Mouse (Mus musculus): ENCODE measurements at regions not wholly inside any gene's neighbourhood (a gene's known extent, or its start where the extent isn't known, plus 50 kb on each side); places are given as distances from the start of the nearest gene placed in this dataset.
"Not testable (repeated sequence)": the region's sequence is repeated elsewhere in the genome, so short reads cannot be mapped to it uniquely, and the experiment has no call there.

- peak; percentile 12 for DNase-seq (ENCODE audit: low spot score)
These were observed 153.8 kb downstream of the Cd109 start for GRCm38 (mm10) chr9:78769168-78769567.

GRCm38 (mm10) chr9:78773936-78774335, 158.6 kb downstream of the Cd109 start:
- peak; percentile 53 for DNase-seq (ENCODE audit: low spot score)

- DNase-seq (ENCODE audit: low spot score) = peak; percentile 41
These were observed 160.1 kb downstream of the Cd109 start for GRCm38 (mm10) chr9:78775462-78775861.

- DNase-seq (ENCODE audit: low spot score) = peak; percentile 5
These were observed 165.2 kb downstream of the Cd109 start for GRCm38 (mm10) chr9:78780595-78780994.

- no peak for DNase-seq (ENCODE audit: low spot score)
These were observed 167.0 kb downstream of the Cd109 start for GRCm38 (mm10) chr9:78782297-78782696.

GRCm38 (mm10) chr9:78782860-78783259, 167.5 kb downstream of the Cd109 start:
- no peak for DNase-seq (ENCODE audit: low spot score)

GRCm38 (mm10) chr9:78787866-78788265, 172.5 kb downstream of the Cd109 start:
- peak; percentile 31 for DNase-seq (ENCODE audit: low spot score)

- DNase-seq (ENCODE audit: low spot score) = no peak
These were observed 174.4 kb downstream of the Cd109 start for GRCm38 (mm10) chr9:78789703-78790102.

GRCm38 (mm10) chr9:78790155-78790554, 174.8 kb downstream of the Cd109 start:
- no peak for DNase-seq (ENCODE audit: low spot score)

- no peak for DNase-seq (ENCODE audit: low spot score)
These were observed 180.5 kb downstream of the Cd109 start for GRCm38 (mm10) chr9:78795801-78796200.

- no peak for DNase-seq (ENCODE audit: low spot score)
These were observed 201.9 kb downstream of the Cd109 start for GRCm38 (mm10) chr9:78817221-78817620.

- not testable (repeated sequence) for DNase-seq (ENCODE audit: low spot score)
These were observed 206.3 kb downstream of the Cd109 start for GRCm38 (mm10) chr9:78821554-78822212.

GRCm38 (mm10) chr9:78844969-78845683, 229.8 kb downstream of the Cd109 start:
- DNase-seq (ENCODE audit: low spot score) = no peak

GRCm38 (mm10) chr9:78846110-78846509, 230.8 kb downstream of the Cd109 start:
- DNase-seq (ENCODE audit: low spot score) = no peak

GRCm38 (mm10) chr9:78847890-78848563, 232.7 kb downstream of the Cd109 start:
- DNase-seq (ENCODE audit: low spot score) = no peak

- not testable (repeated sequence) for DNase-seq (ENCODE audit: low spot score)
These were observed 233.2 kb downstream of the Cd109 start for GRCm38 (mm10) chr9:78848564-78848893.

- DNase-seq (ENCODE audit: low spot score) = no peak
These were observed 241.6 kb downstream of the Cd109 start for GRCm38 (mm10) chr9:78856981-78857380.

- no peak for DNase-seq (ENCODE audit: low spot score)
These were observed 244.6 kb downstream of the Cd109 start for GRCm38 (mm10) chr9:78859956-78860355.

GRCm38 (mm10) chr9:78872561-78872960, 257.2 kb downstream of the Cd109 start:
- DNase-seq (ENCODE audit: low spot score) = no peak

- no peak for DNase-seq (ENCODE audit: low spot score)
These were observed 264.8 kb downstream of the Cd109 start for GRCm38 (mm10) chr9:78879955-78880642.

GRCm38 (mm10) chr9:78880643-78881306, 265.4 kb downstream of the Cd109 start:
- no peak for DNase-seq (ENCODE audit: low spot score)

GRCm38 (mm10) chr9:78881307-78881790, 266.0 kb downstream of the Cd109 start:
- DNase-seq (ENCODE audit: low spot score) = no peak
